In the genomic region with DNA sequence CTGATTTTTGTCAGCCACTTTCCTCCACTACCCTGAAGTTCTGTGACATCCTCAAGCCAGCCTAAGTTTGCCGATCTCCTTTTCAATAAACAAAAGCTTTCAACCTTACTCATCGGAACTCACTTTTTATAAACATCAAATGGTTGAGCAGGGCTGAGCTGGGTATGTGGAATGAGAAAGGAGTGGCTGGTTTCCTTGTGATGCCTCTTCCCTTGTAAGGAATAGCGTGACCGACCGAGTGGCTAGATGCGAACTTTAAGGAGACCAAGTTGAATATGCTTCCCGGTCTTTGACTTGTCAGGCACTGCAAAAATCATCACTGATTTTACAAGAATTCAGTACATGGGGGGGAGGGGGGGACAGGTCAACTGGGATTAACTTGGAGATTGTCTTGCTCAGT, we compare ENCODE assay signal across 20 mouse cellular contexts.
"Had no signal": no experiment of that assay in that cellular context is flagged by ENCODE, and none has a peak within 500 bp of the region (broad histone marks: within the 10 kb centered on the region; RNA-seq: fewer than 3 reads in every experiment).

No protein-coding gene starts in this region.

- H3K4me1 ChIP-seq: midbrain, embryonic 12.5 days; neural tube, embryonic 13.5 days had no signal

- H3K9ac ChIP-seq: liver, postnatal 0 days; lung, embryonic 15.5 days; midbrain, embryonic 12.5 days; neural tube, embryonic 13.5 days; neural tube, embryonic 15.5 days had no signal

- DNase-seq: liver, postnatal 0 days; lung, adult 2 months; lung, postnatal 4 days; midbrain, embryonic 14.5 days; retina, postnatal 1 day; right cerebral cortex, adult 18-20 months; right cerebral cortex, postnatal 25 days; right cerebral cortex, postnatal 4 days; spleen, adult 18-20 months; thymus, adult 18-20 months; thymus, postnatal 14 days; thymus, postnatal 36 days had no signal

- H3K27ac ChIP-seq: lung, embryonic 15.5 days; midbrain, embryonic 10.5 days; midbrain, embryonic 12.5 days; neural tube, embryonic 13.5 days; neural tube, embryonic 15.5 days had no signal

- H3K36me3 ChIP-seq: lung, embryonic 15.5 days; midbrain, embryonic 10.5 days; midbrain, embryonic 12.5 days; neural tube, embryonic 13.5 days; neural tube, embryonic 15.5 days had no signal

- H3K4me3 ChIP-seq: lung, embryonic 15.5 days; midbrain, embryonic 10.5 days; midbrain, embryonic 12.5 days; myocyte; neural tube, embryonic 13.5 days; neural tube, embryonic 15.5 days had no signal

- H3K27me3 ChIP-seq: lung, embryonic 15.5 days; midbrain, embryonic 12.5 days; neural tube, embryonic 13.5 days; neural tube, embryonic 15.5 days had no signal

- ATAC-seq: liver, postnatal 0 days; lung, postnatal 0 days; midbrain, embryonic 16.5 days had no signal

- H3K4me2 ChIP-seq: lung, embryonic 15.5 days; midbrain, embryonic 12.5 days; neural tube, embryonic 13.5 days; neural tube, embryonic 15.5 days had no signal
